Mouse (Mus musculus): ENCODE results near the gene Ypel2. TPM values are rescaled to one million over a fixed set of nuclear protein-coding genes. Genes with fewer than 3 reads are reported as not detected.

Ypel2 gene
- polyA plus RNA-seq, 1 experiment, result 2.1 TPM

- no peaks in the 10 kb centered on the region for H3K27me3 ChIP-seq (ENCODE audit: control insufficient read depth, insufficient read depth, low read length)
- H3K36me3 ChIP-seq (ENCODE audit: control insufficient read depth, insufficient read depth, low read length), result no peaks in the 10 kb centered on the region
- WGBS, result 40% methylated on average over 6 of the region's 6 CpGs
- peaks cover 8% of the 10 kb centered on the region; the same call in 1 of the 2 replicates for H3K4me1 ChIP-seq (ENCODE audit: control insufficient read depth, insufficient read depth, insufficient read length)
- H3K27ac ChIP-seq (ENCODE audit: insufficient read depth, low read length), result no peak overlapping the region
- TF ChIP-seq CTCF (IDR thresholded peaks at IDR 0.05; ENCODE audit: extremely low read depth, insufficient read depth, insufficient read length, insufficient replicate concordance) (no peak), POLR2A (IDR thresholded peaks at IDR 0.05; ENCODE audit: low read depth, low read length) (no peak)
- H3K4me3 ChIP-seq (ENCODE audit: extremely low read depth, insufficient read depth, insufficient read length), result no peak overlapping the region
- no peak for DNase-seq (ENCODE audit: low read depth in 1 of 2, low spot score in 2 of 2)
Observed at GRCm38 (mm10) chr11:86958182-86958581, 35.3 kb downstream of the Ypel2 start.

GRCm38 (mm10) chr11:86956363-86956762 lies 37.1 kb downstream of the Ypel2 start:
- no peak for DNase-seq (ENCODE audit: low read depth in 1 of 2, low spot score in 2 of 2)
- H3K4me1 ChIP-seq (ENCODE audit: control insufficient read depth, insufficient read depth, insufficient read length), result peaks cover 8% of the 10 kb centered on the region; the same call in 1 of the 2 replicates
- no peaks in the 10 kb centered on the region for H3K36me3 ChIP-seq (ENCODE audit: control insufficient read depth, insufficient read depth, low read length)
- no peak overlapping the region for H3K27ac ChIP-seq (ENCODE audit: insufficient read depth, low read length)
- 49% methylated on average over 2 of the region's 2 CpGs for WGBS
- no peak overlapping the region for H3K4me3 ChIP-seq (ENCODE audit: extremely low read depth, insufficient read depth, insufficient read length)
- H3K27me3 ChIP-seq (ENCODE audit: control insufficient read depth, insufficient read depth, low read length), result no peaks in the 10 kb centered on the region
- TF ChIP-seq POLR2A (IDR thresholded peaks at IDR 0.05; ENCODE audit: low read depth, low read length) (no peak), CTCF (IDR thresholded peaks at IDR 0.05; ENCODE audit: extremely low read depth, insufficient read depth, insufficient read length, insufficient replicate concordance) (no peak)

GRCm38 (mm10) chr11:86954616-86955270 lies 38.8 kb downstream of the Ypel2 start:
- H3K4me3 ChIP-seq (ENCODE audit: extremely low read depth, insufficient read depth, insufficient read length), result no peak overlapping the region
- TF ChIP-seq CTCF (IDR thresholded peaks at IDR 0.05; ENCODE audit: extremely low read depth, insufficient read depth, insufficient read length, insufficient replicate concordance) (no peak), POLR2A (IDR thresholded peaks at IDR 0.05; ENCODE audit: low read depth, low read length) (no peak)
- 86% methylated on average over 15 of the region's 15 CpGs for WGBS
- no peak overlapping the region for H3K27ac ChIP-seq (ENCODE audit: insufficient read depth, low read length)
- H3K27me3 ChIP-seq (ENCODE audit: control insufficient read depth, insufficient read depth, low read length), result no peaks in the 10 kb centered on the region
- peaks cover 8% of the 10 kb centered on the region; the same call in 1 of the 2 replicates for H3K4me1 ChIP-seq (ENCODE audit: control insufficient read depth, insufficient read depth, insufficient read length)
- H3K36me3 ChIP-seq (ENCODE audit: control insufficient read depth, insufficient read depth, low read length), result no peaks in the 10 kb centered on the region; the same call in 1 of the 2 replicates
- no peak for DNase-seq (ENCODE audit: low read depth in 1 of 2, low spot score in 2 of 2)

GRCm38 (mm10) chr11:86953096-86953495 lies 40.4 kb downstream of the Ypel2 start:
- Histone ChIP-seq H3K4me3 (ENCODE audit: extremely low read depth, insufficient read depth, insufficient read length) (no peak overlapping the region), H3K27ac (ENCODE audit: insufficient read depth, low read length) (no peak overlapping the region), H3K4me1 (ENCODE audit: control insufficient read depth, insufficient read depth, insufficient read length) (no peaks in the 10 kb centered on the region; the same call in 1 of the 2 replicates), H3K27me3 (ENCODE audit: control insufficient read depth, insufficient read depth, low read length) (no peaks in the 10 kb centered on the region), H3K36me3 (ENCODE audit: control insufficient read depth, insufficient read depth, low read length) (no peaks in the 10 kb centered on the region; the same call in 1 of the 2 replicates)
- DNase-seq (ENCODE audit: low read depth in 1 of 2, low spot score in 2 of 2), result no peak
- WGBS, result 84% methylated on average over 8 of the region's 8 CpGs
- TF ChIP-seq CTCF (IDR thresholded peaks at IDR 0.05; ENCODE audit: extremely low read depth, insufficient read depth, insufficient read length, insufficient replicate concordance) (no peak), POLR2A (IDR thresholded peaks at IDR 0.05; ENCODE audit: low read depth, low read length) (no peak)

- Histone ChIP-seq H3K36me3 (ENCODE audit: control insufficient read depth, insufficient read depth, low read length) (no peaks in the 10 kb centered on the region; the same call in 1 of the 2 replicates), H3K27me3 (ENCODE audit: control insufficient read depth, insufficient read depth, low read length) (no peaks in the 10 kb centered on the region), H3K4me1 (ENCODE audit: control insufficient read depth, insufficient read depth, insufficient read length) (no peaks in the 10 kb centered on the region), H3K4me3 (ENCODE audit: extremely low read depth, insufficient read depth, insufficient read length) (no peak overlapping the region), H3K27ac (ENCODE audit: insufficient read depth, low read length) (no peak overlapping the region)
- TF ChIP-seq POLR2A (IDR thresholded peaks at IDR 0.05; ENCODE audit: low read depth, low read length), result no peak
- no peak for TF ChIP-seq CTCF (IDR thresholded peaks at IDR 0.05; ENCODE audit: extremely low read depth, insufficient read depth, insufficient read length, insufficient replicate concordance)
- no peak for DNase-seq (ENCODE audit: low read depth in 1 of 2, low spot score in 2 of 2)
- WGBS, result 92% methylated on average over 2 of the region's 2 CpGs
Observed at GRCm38 (mm10) chr11:86952659-86953058, 40.8 kb downstream of the Ypel2 start.

GRCm38 (mm10) chr11:86951672-86952071 lies 41.8 kb downstream of the Ypel2 start:
- Histone ChIP-seq H3K27ac (ENCODE audit: insufficient read depth, low read length) (no peak overlapping the region), H3K4me3 (ENCODE audit: extremely low read depth, insufficient read depth, insufficient read length) (no peak overlapping the region), H3K4me1 (ENCODE audit: control insufficient read depth, insufficient read depth, insufficient read length) (no peaks in the 10 kb centered on the region), H3K27me3 (ENCODE audit: control insufficient read depth, insufficient read depth, low read length) (no peaks in the 10 kb centered on the region), H3K36me3 (ENCODE audit: control insufficient read depth, insufficient read depth, low read length) (no peaks in the 10 kb centered on the region; the same call in 1 of the 2 replicates)
- no peak for TF ChIP-seq POLR2A (IDR thresholded peaks at IDR 0.05; ENCODE audit: low read depth, low read length)
- no peak for TF ChIP-seq CTCF (IDR thresholded peaks at IDR 0.05; ENCODE audit: extremely low read depth, insufficient read depth, insufficient read length, insufficient replicate concordance)
- DNase-seq (ENCODE audit: low read depth in 1 of 2, low spot score in 2 of 2), result no peak
- 90% methylated on average over 8 of the region's 8 CpGs for WGBS

GRCm38 (mm10) chr11:86950491-86950890 lies 43.0 kb downstream of the Ypel2 start:
- no peak for TF ChIP-seq POLR2A (IDR thresholded peaks at IDR 0.05; ENCODE audit: low read depth, low read length)

More at GRCm38 (mm10) chr11:86950491-86950890, 43.0 kb downstream of the Ypel2 start:
- no peaks in the 10 kb centered on the region for H3K27me3 ChIP-seq (ENCODE audit: control insufficient read depth, insufficient read depth, low read length)
- H3K4me1 ChIP-seq (ENCODE audit: control insufficient read depth, insufficient read depth, insufficient read length), result no peaks in the 10 kb centered on the region
- H3K36me3 ChIP-seq (ENCODE audit: control insufficient read depth, insufficient read depth, low read length), result no peaks in the 10 kb centered on the region; the same call in 1 of the 2 replicates
- 67% methylated on average over 3 of the region's 3 CpGs for WGBS
- no peak for DNase-seq (ENCODE audit: low read depth in 1 of 2, low spot score in 2 of 2)
- H3K27ac ChIP-seq (ENCODE audit: insufficient read depth, low read length), result no peak overlapping the region
- no peak overlapping the region for H3K4me3 ChIP-seq (ENCODE audit: extremely low read depth, insufficient read depth, insufficient read length)
